Mouse (Mus musculus) midbrain, postnatal 0 days (tissue): ENCODE data around the gene Tomm6. TPM values are rescaled to one million over a fixed set of nuclear protein-coding genes. Genes with fewer than 3 reads are reported as not detected.

Experiments
- ATAC-seq: fragments of 200-750 bp; cut with Nextera tagmentation; 2 replicates; pipeline ENCODE4 v1.8.0; 2017; ENCODE audit warnings: moderate number of reproducible peaks, mild to moderate bottlenecking, moderate TSS enrichment, moderate library complexity; ENCODE audit not compliant: low FRiP score
- DNase-seq: peaks from one replicate; pipeline ENCODE4 v3.0.0-alpha.2; 2015; ENCODE audit warnings: low spot score
- H3K27ac ChIP-seq: fragments of 300-500 bp; sonication (generic); 2 replicates; pipeline ENCODE4 v1.5.1; 2014; ENCODE audit warnings: low read depth, mild to moderate bottlenecking, low read length, mixed read lengths
- H3K27me3 ChIP-seq: fragments of 300-500 bp; sonication (generic); 2 replicates; pipeline ENCODE4 v1.6.1; 2014; ENCODE audit warnings: low read length, control low read depth, mixed read lengths; ENCODE audit not compliant: insufficient read depth
- H3K36me3 ChIP-seq: fragments of 300-500 bp; sonication (generic); 2 replicates; pipeline ENCODE4 v1.6.1; 2014; ENCODE audit warnings: low read length, control low read depth, mixed read lengths; ENCODE audit not compliant: insufficient read depth
- H3K4me1 ChIP-seq: fragments of 300-500 bp; sonication (generic); 2 replicates; pipeline ENCODE4 v1.6.1; 2014; ENCODE audit warnings: mild to moderate bottlenecking, control low read depth, antibody characterized with exemption, low read length, mixed read lengths; ENCODE audit not compliant: insufficient read depth
- H3K4me2 ChIP-seq: fragments of 300-500 bp; sonication (generic); 2 replicates; pipeline ENCODE4 v1.6.1; 2014; ENCODE audit warnings: low read depth, mild to moderate bottlenecking, low read length, mixed read lengths; ENCODE audit not compliant: poor library complexity, severe bottlenecking
- H3K4me3 ChIP-seq: fragments of 300-500 bp; sonication (generic); 2 replicates; pipeline ENCODE4 v1.5.1; 2014; ENCODE audit warnings: low read depth, mild to moderate bottlenecking, low read length, moderate library complexity
- H3K9ac ChIP-seq: fragments of 300-500 bp; sonication (generic); replicated peaks from 2 replicates; pipeline ENCODE4 v1.6.1; 2014; ENCODE audit warnings: mild to moderate bottlenecking, low read length, moderate library complexity, mixed read lengths; ENCODE audit not compliant: poor library complexity, severe bottlenecking
- H3K9me3 ChIP-seq: fragments of 300-500 bp; sonication (generic); 2 replicates; pipeline ENCODE4 v1.6.1; 2016; ENCODE audit warnings: low read length, control low read depth
- CTCF ChIP-seq: IDR thresholded peaks from 2 replicates; pipeline ENCODE4 v1.5.1; 2016; ENCODE audit warnings: antibody characterized with exemption, mild to moderate bottlenecking
- WGBS: fragments of 180-500 bp; shearing (Covaris S2); extraction: QIAGEN DNeasy Blood & Tissue Kit; methylation state at CpG from one replicate; pipeline ENCODE4 v1.1.7; 2014; 5-methylcytosine and 5-hydroxymethylcytosine counted together
- polyA plus RNA-seq: library from polyadenylated mRNA; unstranded; fragments of >200 nt; fragmentation: Nextera tagmentation; extraction: Ambion mirVana; gene quantifications from 2 replicates; pipeline ENCODE4 v1.2.1, GENCODE M21; 2015
- total RNA-seq: library from RNA; depleted of rRNA; stranded (reverse); fragments of >200 nt; gene quantifications from 2 replicates; pipeline ENCODE4 v1.2.3, GENCODE M21; 2014

Tomm6 gene
- total and polyA plus RNA-seq, 2 experiments from 2014 or later: 117 to 339 TPM

- Histone ChIP-seq H3K27me3 (no peaks in the 10 kb centered on the region), H3K4me1 (no peaks in the 10 kb centered on the region), H3K4me3 (no peak within 1 kb of the TSS), H3K9me3 (no peaks in the 10 kb centered on the region), H3K36me3 (no peaks in the 10 kb centered on the region), H3K4me2 (no peak within 1 kb of the TSS), H3K27ac (no peak within 1 kb of the TSS), H3K9ac (no peak within 1 kb of the TSS)
- no peak for TF ChIP-seq CTCF
- ATAC-seq: no peak
- 83% methylated on average over 11 of the region's 11 CpGs for WGBS
- DNase-seq: no peak
These were observed 38.4 kb upstream of the Tomm6 start, which contains the start of gene Pgc for GRCm38 (mm10) chr17:47726566-47726965. TSS of gene Pgc (plus strand) at chr17:47726842.

- DNase-seq (no peak), ATAC-seq (no peak)
- Histone ChIP-seq H3K4me2 (no peak overlapping the region), H3K4me1 (no peaks in the 10 kb centered on the region), H3K36me3 (no peaks in the 10 kb centered on the region), H3K9ac (no peak overlapping the region), H3K27ac (no peak overlapping the region), H3K27me3 (no peaks in the 10 kb centered on the region), H3K4me3 (no peak overlapping the region), H3K9me3 (no peaks in the 10 kb centered on the region)
- TF ChIP-seq CTCF: no peak
- 84% methylated on average over 4 of the region's 4 CpGs for WGBS
These were observed 33.0 kb upstream of the Tomm6 start for GRCm38 (mm10) chr17:47721183-47721582.

GRCm38 (mm10) chr17:47715037-47715436, 26.9 kb upstream of the Tomm6 start:
- Histone ChIP-seq H3K4me3 (no peak overlapping the region), H3K4me1 (no peaks in the 10 kb centered on the region), H3K27me3 (no peaks in the 10 kb centered on the region), H3K9ac (no peak overlapping the region), H3K4me2 (no peak overlapping the region), H3K36me3 (no peaks in the 10 kb centered on the region), H3K27ac (no peak overlapping the region), H3K9me3 (no peaks in the 10 kb centered on the region)
- WGBS: 55% methylated on average over 3 of the region's 3 CpGs
- ATAC-seq (no peak), DNase-seq (no peak)
- TF ChIP-seq CTCF: no peak

- H3K36me3 ChIP-seq: no peaks in the 10 kb centered on the region
- 40% methylated on average over 10 of the region's 22 CpGs for WGBS
- peak overlapping the region; percentile 55; the same call in 1 of the 2 replicates for H3K27ac ChIP-seq
- TF ChIP-seq CTCF: no peak
- H3K4me3 ChIP-seq: no peak overlapping the region
- DNase-seq: no peak
- H3K27me3 ChIP-seq: no peaks in the 10 kb centered on the region
- no peaks in the 10 kb centered on the region for H3K9me3 ChIP-seq
- ATAC-seq: no peak
- H3K9ac ChIP-seq: no peak overlapping the region
- H3K4me1 ChIP-seq: no peaks in the 10 kb centered on the region
- no peak overlapping the region for H3K4me2 ChIP-seq
These were observed 24.8 kb upstream of the Tomm6 start for GRCm38 (mm10) chr17:47712889-47713571.

GRCm38 (mm10) chr17:47711883-47712282, 23.7 kb upstream of the Tomm6 start:
- Histone ChIP-seq H3K27ac (no peak overlapping the region), H3K27me3 (no peaks in the 10 kb centered on the region), H3K4me2 (no peak overlapping the region), H3K9me3 (no peaks in the 10 kb centered on the region), H3K36me3 (no peaks in the 10 kb centered on the region), H3K4me1 (no peaks in the 10 kb centered on the region), H3K4me3 (no peak overlapping the region), H3K9ac (no peak overlapping the region)
- ATAC-seq: 0 out of 2 replicates have a peak, but pooled peaks have one; percentile 9
- no peak for DNase-seq
- WGBS: 72% methylated on average over 6 of the region's 6 CpGs
- TF ChIP-seq CTCF: no peak

GRCm38 (mm10) chr17:47710036-47710435, 21.9 kb upstream of the Tomm6 start:
- Histone ChIP-seq H3K4me1 (no peaks in the 10 kb centered on the region), H3K4me2 (no peak overlapping the region), H3K36me3 (no peaks in the 10 kb centered on the region; the same call in 1 of the 2 replicates), H3K27me3 (no peaks in the 10 kb centered on the region), H3K9me3 (no peaks in the 10 kb centered on the region), H3K27ac (no peak overlapping the region), H3K4me3 (no peak overlapping the region), H3K9ac (no peak overlapping the region)
- no peak for TF ChIP-seq CTCF
- ATAC-seq (no peak), DNase-seq (no peak)
- 84% methylated on average over 3 of the region's 3 CpGs for WGBS
